31 mouse cellular contexts compared by ENCODE assay signal in genomic region chrX:169107372-169107771, GRCm38 (mm10).
DNase-seq lines count a peak whose midpoint lies in the region; ATAC-seq and TF ChIP-seq lines count a peak whose summit lies in the region.
"Had no signal": no experiment of that assay in that cellular context is flagged by ENCODE, and none has a peak within 500 bp of the region (broad histone marks: within the 10 kb centered on the region; RNA-seq: fewer than 3 reads in every experiment).

No protein-coding gene starts in this region.

- no peak for DNase-seq in G1E (ENCODE audit: low spot score)
- peak; percentile 67 for DNase-seq in c-Kit-positive CD71-positive TER-119-positive erythroid progenitor cells, embryonic 14.5 days (ENCODE audit: low spot score)
- DNase-seq in liver, postnatal 0 days: no peak
- DNase-seq in spleen, postnatal 14 days (ENCODE audit: low spot score in 2 of 2): no peak
- DNase-seq in layer of hippocampus, adult 2 months (ENCODE audit: low spot score in 2 of 2): no peak
- DNase-seq: adrenal gland, adult 8-10 months; cerebellum, adult 11 months; cerebellum, adult 9-10 months; cerebellum, postnatal 36 days; embryo, embryonic 11 days; gastrocnemius, postnatal 36 days; heart, postnatal 36 days; kidney, adult 9 months; kidney, postnatal 10 days; layer of hippocampus, adult 9-11 months; lung, postnatal 4 days; thymus, adult 18-20 months; thymus, postnatal 36 days had no signal

- no peaks in the 10 kb centered on the region for H3K9me3 ChIP-seq in G1E (replicated peaks)
- H3K9me3 ChIP-seq in liver, embryonic 12.5 days (replicated peaks): no peaks in the 10 kb centered on the region
- H3K9me3 ChIP-seq in liver, postnatal 0 days (ENCODE audit: low read length): no peaks in the 10 kb centered on the region
- H3K9me3 ChIP-seq in heart, embryonic 11.5 days (replicated peaks; ENCODE audit: control insufficient read depth, low read length): no peaks in the 10 kb centered on the region
- no peaks in the 10 kb centered on the region for H3K9me3 ChIP-seq in neural tube, embryonic 15.5 days (replicated peaks)
- H3K9me3 ChIP-seq: embryonic facial prominence, embryonic 12.5 days; forebrain, embryonic 10.5 days; forebrain, embryonic 15.5 days; heart, embryonic 15.5 days; hindbrain, embryonic 13.5 days; midbrain, embryonic 10.5 days; neural tube, embryonic 12.5 days had no signal

- ATAC-seq in G1E (ENCODE audit: extremely low read depth, insufficient number of reproducible peaks, low FRiP score, poor library complexity, severe bottlenecking): peak; percentile 66
- peak; percentile 77 for ATAC-seq in liver, embryonic 12.5 days
- ATAC-seq in liver, postnatal 0 days: peak; percentile 47
- ATAC-seq in heart, embryonic 11.5 days (replicated peaks; ENCODE audit: insufficient number of reproducible peaks, low FRiP score, low TSS enrichment): no peak
- no peak for ATAC-seq in neural tube, embryonic 15.5 days (ENCODE audit: low FRiP score)
- ATAC-seq: CD4-positive, CD25-positive, alpha-beta regulatory T cell, adult 4 months; forebrain, embryonic 15.5 days; intestine, postnatal 0 days; midbrain, embryonic 16.5 days had no signal

- H3K27ac ChIP-seq in liver, embryonic 12.5 days: peak overlapping the region; percentile 67
- no peak overlapping the region for H3K27ac ChIP-seq in liver, postnatal 0 days (ENCODE audit: low read depth)
- no peak overlapping the region for H3K27ac ChIP-seq in heart, embryonic 11.5 days (ENCODE audit: low read depth, low read length)
- no peak overlapping the region for H3K27ac ChIP-seq in neural tube, embryonic 15.5 days (replicated peaks)
- no peak overlapping the region for H3K27ac ChIP-seq in layer of hippocampus, adult 2 months
- H3K27ac ChIP-seq: embryonic facial prominence, embryonic 12.5 days; forebrain, embryonic 10.5 days; forebrain, embryonic 15.5 days; heart, embryonic 15.5 days; hindbrain, embryonic 13.5 days; midbrain, embryonic 10.5 days; neural tube, embryonic 12.5 days had no signal

- no peak for TF ChIP-seq CTCF in G1E (IDR thresholded peaks at IDR 0.05; ENCODE audit: low read depth, low read length)
- TF ChIP-seq CTCF in liver, postnatal 0 days (IDR thresholded peaks at IDR 0.05; ENCODE audit: low read depth): no peak
- no peak for TF ChIP-seq CTCF in layer of hippocampus, adult 2 months (conservative IDR thresholded peaks at IDR 0.05)

- 0 out of 2 replicates have a peak overlapping the region, but pooled peaks have one; percentile 12 for H3K9ac ChIP-seq in liver, embryonic 12.5 days
- H3K9ac ChIP-seq in liver, postnatal 0 days (replicated peaks): no peak overlapping the region
- no peak overlapping the region for H3K9ac ChIP-seq in heart, embryonic 11.5 days (ENCODE audit: low read depth, low read length)
- no peak overlapping the region for H3K9ac ChIP-seq in neural tube, embryonic 15.5 days (replicated peaks)
- H3K9ac ChIP-seq: embryonic facial prominence, embryonic 12.5 days; forebrain, embryonic 15.5 days; heart, embryonic 15.5 days; hindbrain, embryonic 13.5 days; neural tube, embryonic 12.5 days had no signal

- H3K27me3 ChIP-seq in G1E (ENCODE audit: insufficient read depth, low read length): no peaks in the 10 kb centered on the region
- H3K27me3 ChIP-seq in liver, embryonic 12.5 days (replicated peaks): no peaks in the 10 kb centered on the region
- H3K27me3 ChIP-seq in liver, postnatal 0 days (ENCODE audit: insufficient read depth, low read length): 0 out of 2 replicates have a peak, but pooled peaks cover 2% of the 10 kb centered on the region
- H3K27me3 ChIP-seq in heart, embryonic 11.5 days (ENCODE audit: control insufficient read depth, insufficient read depth, low read length): no peaks in the 10 kb centered on the region
- peaks cover 15% of the 10 kb centered on the region for H3K27me3 ChIP-seq in neural tube, embryonic 15.5 days (replicated peaks)
- H3K27me3 ChIP-seq: forebrain, embryonic 15.5 days; heart, embryonic 15.5 days; neural tube, embryonic 12.5 days had no signal

- peak; percentile 81 for TF ChIP-seq EP300 in liver, postnatal 0 days (IDR thresholded peaks at IDR 0.05; ENCODE audit: low read depth)

- peak overlapping the region; percentile 41 for H3K4me2 ChIP-seq in liver, embryonic 12.5 days
- no peak overlapping the region for H3K4me2 ChIP-seq in liver, postnatal 0 days (ENCODE audit: low read depth, low read length)
- H3K4me2 ChIP-seq in heart, embryonic 11.5 days: no peak overlapping the region
- no peak overlapping the region for H3K4me2 ChIP-seq in neural tube, embryonic 15.5 days
- H3K4me2 ChIP-seq: embryonic facial prominence, embryonic 12.5 days; forebrain, embryonic 15.5 days; heart, embryonic 15.5 days; hindbrain, embryonic 13.5 days; neural tube, embryonic 12.5 days had no signal

- no peak overlapping the region for H3K4me3 ChIP-seq in G1E (ENCODE audit: low read depth, low read length)
- H3K4me3 ChIP-seq in liver, embryonic 12.5 days: no peak overlapping the region
- no peak overlapping the region for H3K4me3 ChIP-seq in liver, postnatal 0 days (ENCODE audit: low read depth, low read length)
- no peak overlapping the region for H3K4me3 ChIP-seq in heart, embryonic 11.5 days (ENCODE audit: low read depth, low read length)
- H3K4me3 ChIP-seq in neural tube, embryonic 15.5 days (replicated peaks): no peak overlapping the region
- no peak overlapping the region for H3K4me3 ChIP-seq in layer of hippocampus, adult 2 months
- H3K4me3 ChIP-seq: embryonic facial prominence, embryonic 12.5 days; forebrain, embryonic 10.5 days; forebrain, embryonic 15.5 days; heart, embryonic 15.5 days; hindbrain, embryonic 13.5 days; midbrain, embryonic 10.5 days; neural tube, embryonic 12.5 days had no signal

- WGBS in liver, embryonic 12.5 days (ENCODE audit: insufficient replicate concordance): 31% methylated on average over 2 of the region's 2 CpGs
- 51% methylated on average over 2 of the region's 2 CpGs for WGBS in liver, postnatal 0 days (ENCODE audit: insufficient replicate concordance)
- 60% methylated on average over 2 of the region's 2 CpGs for WGBS in heart, embryonic 11.5 days (ENCODE audit: insufficient replicate concordance)
- 80% methylated on average over 2 of the region's 2 CpGs for WGBS in neural tube, embryonic 15.5 days

- H3K36me3 ChIP-seq in G1E (replicated peaks): peaks cover 6% of the 10 kb centered on the region
- no peaks in the 10 kb centered on the region for H3K36me3 ChIP-seq in liver, embryonic 12.5 days
- H3K36me3 ChIP-seq in liver, postnatal 0 days (replicated peaks; ENCODE audit: insufficient read depth, low read length): no peaks in the 10 kb centered on the region
- H3K36me3 ChIP-seq in heart, embryonic 11.5 days (ENCODE audit: control insufficient read depth, insufficient read depth, low read length): no peaks in the 10 kb centered on the region
- no peaks in the 10 kb centered on the region for H3K36me3 ChIP-seq in neural tube, embryonic 15.5 days
- H3K36me3 ChIP-seq: embryonic facial prominence, embryonic 12.5 days; forebrain, embryonic 10.5 days; forebrain, embryonic 15.5 days; heart, embryonic 15.5 days; hindbrain, embryonic 13.5 days; midbrain, embryonic 10.5 days; neural tube, embryonic 12.5 days had no signal

- H3K4me1 ChIP-seq in G1E (ENCODE audit: insufficient read depth, low read depth, low read length): peaks cover 24% of the 10 kb centered on the region
- peaks cover 28% of the 10 kb centered on the region for H3K4me1 ChIP-seq in liver, embryonic 12.5 days
- peaks cover 3% of the 10 kb centered on the region for H3K4me1 ChIP-seq in liver, postnatal 0 days (ENCODE audit: insufficient read depth)
- no peaks in the 10 kb centered on the region for H3K4me1 ChIP-seq in heart, embryonic 11.5 days (ENCODE audit: control insufficient read depth, insufficient read depth, low read length)
- no peaks in the 10 kb centered on the region for H3K4me1 ChIP-seq in neural tube, embryonic 15.5 days
- H3K4me1 ChIP-seq: embryonic facial prominence, embryonic 12.5 days; forebrain, embryonic 10.5 days; forebrain, embryonic 15.5 days; heart, embryonic 15.5 days; hindbrain, embryonic 13.5 days; midbrain, embryonic 10.5 days; neural tube, embryonic 12.5 days had no signal

Comparison
In these comparisons a context has a peak if more than half of its experiments do, and no peak if none do; other contexts are left out.
1. ATAC-seq: peak in G1E (single experiment), liver, embryonic 12.5 days (single experiment) and liver, postnatal 0 days (single experiment); none in heart, embryonic 11.5 days (single experiment) and neural tube, embryonic 15.5 days (single experiment).